In genomic region chr13:97208500-97209010, GRCm38 (mm10) we compare ENCODE assay signal across 21 mouse cellular contexts. TPM values are rescaled to one million over a fixed set of nuclear protein-coding genes. Genes with fewer than 3 reads are reported as not detected.
DNase-seq lines count a peak whose midpoint lies in the region; ATAC-seq and TF ChIP-seq lines count a peak whose summit lies in the region.
"Had no signal": no experiment of that assay in that cellular context is flagged by ENCODE, and none has a peak within 500 bp of the region (broad histone marks: within the 10 kb centered on the region; RNA-seq: fewer than 3 reads in every experiment).

No protein-coding gene starts in this region.

- DNase-seq in liver, adult 2 months (ENCODE audit: extremely low read depth, low read depth, low spot score): no peak
- DNase-seq in liver, embryonic 11.5 days (ENCODE audit: low spot score): no peak
- no peak for DNase-seq in ES-E14 (ENCODE audit: low read depth, low spot score)
- no peak for DNase-seq in embryo, embryonic 9.5 days (ENCODE audit: extremely low spot score)
- DNase-seq: adrenal gland, postnatal 10 days; cerebellum, adult 11 months; forebrain, postnatal 0 days; kidney, postnatal 36 days; layer of hippocampus, adult 9-11 months; right cerebral cortex, adult 18-20 months had no signal

- 77% methylated on average over 3 of the region's 3 CpGs for WGBS in liver, adult 2 months
- WGBS in liver, embryonic 11.5 days: 62% methylated on average over 3 of the region's 3 CpGs

- no peaks in the 10 kb centered on the region for H3K79me2 ChIP-seq in liver, adult 2 months (ENCODE audit: control insufficient read depth, insufficient read depth, low read length)

- H3K9me3 ChIP-seq in liver, embryonic 11.5 days (ENCODE audit: control insufficient read depth, low read length): no peaks in the 10 kb centered on the region
- H3K9me3 ChIP-seq in ES-E14 (ENCODE audit: control insufficient read depth, insufficient read depth, low read depth, low read length): no peaks in the 10 kb centered on the region
- H3K9me3 ChIP-seq: heart, embryonic 13.5 days; hindbrain, embryonic 13.5 days; limb, embryonic 12.5 days; midbrain, embryonic 12.5 days; neural tube, embryonic 13.5 days had no signal

- no peaks in the 10 kb centered on the region for H3K27me3 ChIP-seq in liver, adult 2 months (ENCODE audit: control insufficient read depth, insufficient read depth, low read length)
- H3K27me3 ChIP-seq in liver, embryonic 11.5 days (replicated peaks; ENCODE audit: control insufficient read depth, insufficient read depth, low read length): no peaks in the 10 kb centered on the region
- H3K27me3 ChIP-seq: heart, embryonic 13.5 days; hindbrain, embryonic 13.5 days; limb, embryonic 12.5 days; midbrain, embryonic 12.5 days; neural tube, embryonic 13.5 days; Patski had no signal

- no peak overlapping the region for H3K9ac ChIP-seq in liver, adult 2 months (ENCODE audit: low read depth, low read length)
- no peak overlapping the region for H3K9ac ChIP-seq in liver, embryonic 11.5 days (ENCODE audit: low read depth, low read length)
- no peak overlapping the region for H3K9ac ChIP-seq in ES-E14 (ENCODE audit: insufficient read depth, low read depth, low read length, poor library complexity, severe bottlenecking)
- H3K9ac ChIP-seq: forebrain, postnatal 0 days; heart, embryonic 13.5 days; hindbrain, embryonic 13.5 days; limb, embryonic 12.5 days; liver, embryonic 14.5 days; midbrain, embryonic 12.5 days; neural tube, embryonic 13.5 days had no signal

- no peak for ATAC-seq in liver, embryonic 11.5 days (replicated peaks; ENCODE audit: low FRiP score)
- ATAC-seq in CD4-positive, CD25-positive, alpha-beta regulatory T cell, adult 4 months: peak; percentile 2
- ATAC-seq in inflammation-experienced regulatory T-cells, adult 6 months: peak; percentile 13
- ATAC-seq in granulocyte monocyte progenitor cell, adult 5-6 weeks (replicated peaks; ENCODE audit: poor library complexity, severe bottlenecking): no peak
- ATAC-seq: forebrain, postnatal 0 days; intestine, embryonic 16.5 days; Patski had no signal

- TF ChIP-seq POLR2A in liver, adult 2 months (IDR thresholded peaks at IDR 0.05; ENCODE audit: extremely low read depth, insufficient read depth, low read length): no peak

- in situ Hi-C loops in ES-E14 (cut with MboI; ENCODE audit: low sequenced_read_pairs in 2 of 2, unreplicated experiment in 2 of 2): no loop called here

- no peak for TF ChIP-seq CTCF in liver, adult 2 months (IDR thresholded peaks at IDR 0.05; ENCODE audit: low read depth, low read length)

- no peaks in the 10 kb centered on the region for H3K36me3 ChIP-seq in liver, adult 2 months (ENCODE audit: control insufficient read depth, insufficient read depth, low read length)
- no peaks in the 10 kb centered on the region for H3K36me3 ChIP-seq in liver, embryonic 11.5 days (ENCODE audit: control insufficient read depth, insufficient read depth, low read length)
- no peaks in the 10 kb centered on the region for H3K36me3 ChIP-seq in ES-E14 (ENCODE audit: control insufficient read depth, insufficient read depth, low read length, poor library complexity, severe bottlenecking)
- H3K36me3 ChIP-seq: heart, embryonic 13.5 days; hindbrain, embryonic 13.5 days; limb, embryonic 12.5 days; midbrain, embryonic 12.5 days; neural tube, embryonic 13.5 days had no signal

- H3K4me3 ChIP-seq in liver, adult 2 months (ENCODE audit: insufficient read depth, low read depth, low read length): no peak overlapping the region
- H3K4me3 ChIP-seq in liver, embryonic 11.5 days (ENCODE audit: low read depth, low read length): no peak overlapping the region
- H3K4me3 ChIP-seq in ES-E14 (ENCODE audit: insufficient read depth in 1 of 2, low read depth in 1 of 2, low read length in 2 of 2, poor library complexity in 1 of 2, severe bottlenecking in 1 of 2): no peak overlapping the region; a peak in 1 of 4 replicates
- H3K4me3 ChIP-seq: heart, embryonic 13.5 days; hindbrain, embryonic 13.5 days; limb, embryonic 12.5 days; midbrain, embryonic 12.5 days; neural tube, embryonic 13.5 days had no signal

- H3K4me2 ChIP-seq in liver, embryonic 11.5 days: no peak overlapping the region
- H3K4me2 ChIP-seq: heart, embryonic 13.5 days; hindbrain, embryonic 13.5 days; limb, embryonic 12.5 days; midbrain, embryonic 12.5 days; neural tube, embryonic 13.5 days had no signal

- peaks cover 3% of the 10 kb centered on the region; the same call in 1 of the 2 replicates for H3K4me1 ChIP-seq in liver, adult 2 months (ENCODE audit: control insufficient read depth, insufficient read depth, low read length)
- peaks cover 4% of the 10 kb centered on the region; the same call in 1 of the 2 replicates for H3K4me1 ChIP-seq in liver, embryonic 11.5 days (replicated peaks; ENCODE audit: control insufficient read depth, insufficient read depth, low read length)
- peaks cover 4 to 9% of the 10 kb centered on the region in 2 experiments; a peak in 2 of 4 replicates for H3K4me1 ChIP-seq in ES-E14 (ENCODE audit: control insufficient read depth in 2 of 2, insufficient read depth in 2 of 2, low read length in 2 of 2, poor library complexity in 1 of 2)

- H3K27ac ChIP-seq in liver, adult 2 months (replicated peaks; ENCODE audit: insufficient read depth, low read depth, low read length): 0 out of 2 replicates have a peak overlapping the region, but pooled peaks have one; percentile 16
- no peak overlapping the region for H3K27ac ChIP-seq in liver, embryonic 11.5 days (ENCODE audit: low read depth, low read length)
- peak overlapping the region; percentile 67; the same call in 1 of the 2 replicates for H3K27ac ChIP-seq in ES-E14 (ENCODE audit: insufficient read depth, low read depth, low read length, poor library complexity, severe bottlenecking)
- H3K27ac ChIP-seq: heart, embryonic 13.5 days; hindbrain, embryonic 13.5 days; limb, embryonic 12.5 days; liver, embryonic 14.5 days; midbrain, embryonic 12.5 days; neural tube, embryonic 13.5 days had no signal

TF ChIP-seq in ES-E14, 5 proteins besides CTCF, POLR2A, EP300 and RAD21:
- no peak for TF ChIP-seq ZNF384 (IDR thresholded peaks at IDR 0.05; ENCODE audit: low read depth, low read length)
- no peak for TF ChIP-seq CHD2 (IDR thresholded peaks at IDR 0.05; ENCODE audit: low read depth, low read length)
- TF ChIP-seq MAFK (IDR thresholded peaks at IDR 0.05; ENCODE audit: insufficient read depth, low read depth, low read length): no peak
- no peak for TF ChIP-seq HCFC1 (IDR thresholded peaks at IDR 0.05; ENCODE audit: borderline replicate concordance, insufficient read depth, low read length)
- TF ChIP-seq ZC3H11A (IDR thresholded peaks at IDR 0.05; ENCODE audit: borderline replicate concordance, low read depth, low read length): no peak
TF ChIP-seq in ES-E14: peak in this region for 0.

RNA-seq across cellular contexts. Expression of gene Hexb, which starts 10.4 kb away (rescaled TPM):
- 41.4 and 48.1 TPM in 2 replicates for total RNA-seq in liver, adult 2 months (2014; rRNA removed)
- 43.1 and 54.7 TPM in 2 replicates for polyA plus RNA-seq in liver, adult 2 months (2012; rRNA removed)
- 20.6 and 21.8 TPM in 2 replicates for polyA plus RNA-seq in liver, embryonic 11.5 days (2014; fragmentation: Nextera tagmentation; extraction: Ambion mirVana)
- 10 to 100 TPM; 65.3 to 71.7 TPM for polyA plus RNA-seq in CD4-positive, CD25-positive, alpha-beta regulatory T cell, adult 4 months (2017; shearing (Covaris generic))
- 82.5 and 144 TPM in 2 replicates for total RNA-seq in ES-E14 (2012; rRNA removed)
- polyA plus RNA-seq in inflammation-experienced regulatory T-cells, adult 6 months (2017; shearing (Covaris generic)): 100 to 1,000 TPM in 1 of 3 experiments, 10 to 100 TPM in 2; 58.3 to 103 (median 64.1) TPM
- total RNA-seq in granulocyte monocyte progenitor cell, adult 5-6 weeks (2014; fragmentation: Nextera tagmentation): 27.7 and 33.3 TPM in 2 replicates
- total RNA-seq in granulocyte monocyte progenitor cell, adult 5-6 weeks (2017): 31.8 and 32.1 TPM in 2 replicates

RNA-seq across cellular contexts. Expression of gene Enc1, which starts 32.4 kb away (rescaled TPM):
- total RNA-seq in liver, adult 2 months (2014; rRNA removed): 2.3 and 2.6 TPM in 2 replicates
- 1.3 TPM in 2 replicates for polyA plus RNA-seq in liver, adult 2 months (2012; rRNA removed)
- polyA plus RNA-seq in liver, embryonic 11.5 days (2014; fragmentation: Nextera tagmentation; extraction: Ambion mirVana): 1.9 and 2.2 TPM in 2 replicates
- polyA plus RNA-seq in CD4-positive, CD25-positive, alpha-beta regulatory T cell, adult 4 months (2017; shearing (Covaris generic)): 1 to 10 TPM; 2.8 to 3.5 TPM
- 63.1 and 73.6 TPM in 2 replicates for total RNA-seq in ES-E14 (2012; rRNA removed)
- 1 to 10 TPM; 1.7 to 4.6 (median 3.3) TPM for polyA plus RNA-seq in inflammation-experienced regulatory T-cells, adult 6 months (2017; shearing (Covaris generic))
- 1.3 and 3.8 TPM in 2 replicates for total RNA-seq in granulocyte monocyte progenitor cell, adult 5-6 weeks (2014; fragmentation: Nextera tagmentation)
- 2.4 and 2.5 TPM in 2 replicates for total RNA-seq in granulocyte monocyte progenitor cell, adult 5-6 weeks (2017)

Comparison
In these comparisons a context has a peak if more than half of its experiments do, and no peak if none do; other contexts are left out.
1. ATAC-seq: peak in CD4-positive, CD25-positive, alpha-beta regulatory T cell, adult 4 months (single experiment) and inflammation-experienced regulatory T-cells, adult 6 months (single experiment); none in liver, embryonic 11.5 days (single experiment) and granulocyte monocyte progenitor cell, adult 5-6 weeks (single experiment).